Mouse (Mus musculus): ENCODE data around the gene Ppp2r5e.

DNA sequence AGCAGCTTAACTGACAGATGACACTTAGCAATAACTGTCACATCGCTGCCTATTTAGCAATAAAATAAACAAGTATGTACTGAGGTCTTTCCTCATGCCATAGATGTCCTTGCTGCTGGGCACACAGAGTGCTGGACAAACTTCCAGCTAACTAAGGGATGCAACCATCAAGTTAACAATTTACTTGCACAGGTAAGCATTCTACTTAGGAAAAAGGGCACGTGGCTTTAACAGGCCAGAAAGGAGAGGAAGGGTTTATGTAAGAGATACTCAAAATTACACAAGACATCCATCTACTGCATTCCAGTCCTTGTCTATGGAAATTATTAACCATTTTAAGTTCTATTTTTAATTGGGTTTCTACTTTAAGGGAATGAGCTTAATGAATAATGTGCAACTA is 123.0 kb downstream of the Ppp2r5e start:
- TF ChIP-seq CTCF (IDR thresholded peaks at IDR 0.05; ENCODE audit: control insufficient read depth, insufficient read depth, low read length) (no peak), POLR2A (IDR thresholded peaks at IDR 0.05; ENCODE audit: borderline replicate concordance, control insufficient read depth, low read depth, low read length) (no peak)

All from bone marrow, adult 2 months (tissue).